Mouse (Mus musculus) cerebral cortex, adult 2 months (tissue): ENCODE data around the gene Rbfox2.

ENCODE experiments used
- WGBS: fragments of 180-500 bp; shearing (Covaris S2); methylation state at CpG from one replicate; pipeline ENCODE4 v1.1.7; 2018; 5-methylcytosine and 5-hydroxymethylcytosine counted together

Gene Rbfox2

DNA sequence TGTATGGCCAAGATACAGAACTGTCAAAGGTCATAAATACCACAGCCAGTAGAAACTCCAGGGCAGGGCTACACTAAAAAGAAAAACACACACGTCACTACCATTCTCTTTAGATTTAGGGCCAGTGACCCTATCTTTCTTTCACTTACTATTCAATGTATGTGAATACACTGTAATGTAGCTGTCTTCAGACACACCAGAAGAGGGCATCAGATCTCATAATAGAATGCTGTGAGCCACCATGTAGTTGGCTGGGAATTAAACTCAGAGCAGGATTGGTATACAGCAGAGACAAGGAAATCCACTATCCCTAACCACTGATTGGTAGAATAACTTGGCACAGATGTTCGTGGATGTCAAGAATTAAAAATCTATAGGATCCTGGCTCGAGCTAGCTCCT, 76.7 kb downstream of the Rbfox2 start:
- 71% methylated on average over 3 of the region's 3 CpGs for WGBS

- WGBS: 44% methylated on average over 7 of the region's 7 CpGs
Observed at GRCm38 (mm10) chr15:77226831-77227354, 79.9 kb downstream of the Rbfox2 start.

DNA sequence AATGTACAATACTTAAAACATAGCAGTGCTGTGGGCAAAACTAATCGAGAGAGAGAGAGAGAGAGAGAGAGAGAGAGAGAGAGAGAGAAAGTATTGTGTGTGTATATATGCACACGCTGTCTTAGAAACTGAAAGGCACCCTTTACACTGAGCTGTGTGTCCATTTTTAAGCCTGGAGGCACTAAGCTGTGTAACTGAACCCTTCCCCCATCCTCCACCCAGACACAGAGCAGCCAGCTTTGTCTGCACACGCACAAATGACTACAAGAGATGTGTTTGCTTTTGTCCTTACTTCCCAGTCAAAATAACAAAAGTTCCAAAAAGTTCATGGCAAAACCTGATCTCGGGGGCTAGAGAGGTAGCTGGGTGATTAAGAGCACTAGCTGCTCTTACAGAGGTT, 80.9 kb downstream of the Rbfox2 start:
- 42% methylated on average over 4 of the region's 4 CpGs for WGBS

GRCm38 (mm10) chr15:77220833-77221232, 86.0 kb downstream of the Rbfox2 start:
- 62% methylated on average over 4 of the region's 4 CpGs for WGBS

- WGBS: 49% methylated on average over 1 of the region's 1 CpGs
Observed at GRCm38 (mm10) chr15:77219571-77219970, 87.2 kb downstream of the Rbfox2 start.

- WGBS: 76% methylated on average over 3 of the region's 3 CpGs
Observed at GRCm38 (mm10) chr15:77218007-77218406, 88.8 kb downstream of the Rbfox2 start.

DNA sequence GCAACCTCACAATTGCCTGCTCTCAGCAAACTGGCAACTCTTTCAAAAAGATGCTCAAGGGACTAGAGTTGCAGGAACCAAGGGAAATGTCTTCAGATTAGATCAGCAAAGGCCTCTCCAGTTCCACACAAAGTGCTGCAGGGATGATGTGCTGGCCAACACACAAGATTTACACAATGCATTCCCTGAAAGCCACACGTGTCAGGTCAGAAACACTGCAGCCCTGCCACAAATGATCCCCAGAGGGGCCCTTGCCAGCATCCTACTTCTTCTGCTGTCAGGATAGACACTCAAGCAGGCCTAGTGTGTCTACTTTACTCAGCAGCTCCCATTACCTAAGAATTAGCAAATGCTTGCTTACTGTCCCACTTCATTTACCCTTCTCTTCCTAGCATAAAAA, 89.3 kb downstream of the Rbfox2 start:
- WGBS: 65% methylated on average over 1 of the region's 1 CpGs

DNA sequence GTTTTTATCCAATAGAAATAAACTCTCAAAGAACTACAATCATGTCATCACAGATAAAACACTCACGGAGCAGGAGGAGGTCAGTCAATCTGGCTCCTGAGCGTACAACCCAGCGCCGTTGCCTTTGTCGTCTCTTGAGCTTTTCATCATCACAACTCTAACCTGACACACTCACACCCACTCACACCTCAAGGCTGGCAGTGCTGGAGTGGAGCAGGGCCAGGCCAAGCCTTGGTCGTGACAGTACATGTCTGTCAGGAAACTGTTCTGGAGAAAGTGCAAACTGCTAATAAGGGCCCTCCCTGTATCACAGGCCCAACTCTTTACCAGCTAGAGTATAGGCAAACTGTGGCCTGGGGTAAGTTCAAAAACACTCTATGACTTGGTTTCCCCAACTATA, 90.1 kb downstream of the Rbfox2 start:
- WGBS: 69% methylated on average over 6 of the region's 6 CpGs

DNA sequence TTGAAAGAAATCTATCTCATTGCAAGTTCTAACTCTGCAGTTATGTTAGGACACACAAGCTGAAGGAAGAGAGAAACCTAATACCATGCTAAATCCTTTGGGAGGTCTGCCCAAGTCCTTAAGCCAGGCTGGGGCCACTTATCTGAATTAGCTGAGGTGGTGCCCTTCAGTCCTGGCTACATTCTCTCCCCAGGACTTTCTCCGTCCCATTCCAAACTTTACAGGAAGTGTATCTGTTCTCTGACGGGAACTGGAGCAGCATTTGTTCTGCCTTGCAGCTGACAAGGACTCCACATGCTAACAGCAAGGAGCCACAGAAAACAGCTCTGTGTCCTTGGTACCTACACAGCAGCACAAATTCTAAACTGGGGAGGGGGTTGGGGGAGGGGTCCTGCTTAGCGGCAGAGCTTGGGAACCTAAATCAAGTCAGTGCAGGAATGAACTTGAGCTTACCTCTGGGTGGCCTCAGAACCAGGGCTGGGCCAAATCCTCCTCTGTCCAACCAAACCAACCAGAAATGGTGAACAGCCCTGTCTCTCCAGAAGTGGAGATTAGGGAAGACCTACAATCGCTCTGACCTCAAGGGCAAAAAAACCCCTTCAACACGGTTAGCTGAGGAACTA, 91.5 kb downstream of the Rbfox2 start:
- WGBS: 36% methylated on average over 5 of the region's 5 CpGs

GRCm38 (mm10) chr15:77214410-77215107, 92.2 kb downstream of the Rbfox2 start:
- WGBS: 67% methylated on average over 8 of the region's 8 CpGs

- 54% methylated on average over 5 of the region's 5 CpGs for WGBS
Observed at GRCm38 (mm10) chr15:77213829-77214228, 93.0 kb downstream of the Rbfox2 start.

DNA sequence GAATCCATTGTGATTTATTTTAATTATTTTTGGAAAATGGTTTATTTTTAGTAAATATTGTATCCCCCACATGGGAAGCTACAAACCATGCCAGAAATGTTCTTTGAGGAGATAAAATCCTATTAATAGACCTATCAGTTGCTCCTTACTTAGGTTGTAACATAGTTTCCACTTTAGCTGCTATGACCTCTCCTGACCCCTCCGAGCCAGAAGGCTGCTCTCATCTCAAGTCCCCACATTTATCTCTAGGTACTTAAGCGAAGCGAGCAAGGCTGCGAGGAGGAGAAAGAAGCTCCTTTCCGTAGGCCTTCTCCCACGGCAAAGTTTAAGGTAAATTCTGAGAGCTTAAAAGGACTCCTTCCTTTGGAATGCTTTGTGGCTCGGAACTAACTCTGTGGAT, 94.0 kb downstream of the Rbfox2 start:
- WGBS: 64% methylated on average over 7 of the region's 7 CpGs

GRCm38 (mm10) chr15:77212217-77212757, 94.5 kb downstream of the Rbfox2 start:
- 48% methylated on average over 4 of the region's 4 CpGs for WGBS

DNA sequence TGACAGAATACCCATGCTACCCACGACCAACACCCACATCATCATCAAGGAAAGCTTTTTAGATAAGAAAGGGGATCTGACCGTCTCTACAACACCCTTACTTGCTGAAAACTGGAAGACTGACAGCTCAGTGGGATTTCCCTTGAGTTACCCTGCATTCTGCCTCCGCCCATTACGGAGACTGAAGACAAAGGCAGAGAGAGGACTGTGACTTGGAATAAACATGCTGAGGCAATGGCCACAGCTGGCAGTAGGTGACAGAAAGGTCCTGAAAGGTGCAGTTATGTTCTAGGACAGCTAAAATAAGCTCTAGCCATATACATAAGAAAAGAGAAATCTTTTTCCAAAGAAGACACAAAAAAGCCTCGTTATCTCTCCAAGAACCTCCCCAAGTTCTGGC, 99.8 kb downstream of the Rbfox2 start:
- WGBS: 46% methylated on average over 5 of the region's 5 CpGs

GRCm38 (mm10) chr15:77204951-77205350, 101.9 kb downstream of the Rbfox2 start:
- WGBS: 59% methylated on average over 7 of the region's 7 CpGs

GRCm38 (mm10) chr15:77203255-77203981, 103.4 kb downstream of the Rbfox2 start:
- 39% methylated on average over 14 of the region's 14 CpGs for WGBS

- WGBS: 79% methylated on average over 3 of the region's 3 CpGs
Observed at GRCm38 (mm10) chr15:77202881-77203254, 103.9 kb downstream of the Rbfox2 start.

DNA sequence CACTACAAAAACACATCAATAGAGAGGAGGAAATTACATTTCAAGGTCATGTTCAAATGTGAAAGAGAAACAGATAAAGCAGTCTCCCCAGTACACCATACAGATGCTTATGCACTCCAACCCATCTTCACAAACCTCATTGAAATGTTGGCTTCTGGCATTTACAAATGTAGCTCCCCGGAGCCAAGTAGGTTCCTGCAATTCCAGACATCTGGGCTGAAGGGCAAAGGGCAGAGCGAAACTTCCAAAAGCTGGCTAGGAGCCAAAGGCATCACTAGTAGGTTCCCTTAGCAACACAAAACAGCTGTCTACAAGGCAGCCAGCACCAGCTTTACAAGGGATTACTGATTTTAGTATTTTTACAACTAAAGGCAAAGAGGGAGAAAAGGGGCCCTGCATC, 104.6 kb downstream of the Rbfox2 start:
- 37% methylated on average over 2 of the region's 2 CpGs for WGBS

- 60% methylated on average over 5 of the region's 5 CpGs for WGBS
Observed at GRCm38 (mm10) chr15:77196827-77197226, 110.0 kb downstream of the Rbfox2 start.

DNA sequence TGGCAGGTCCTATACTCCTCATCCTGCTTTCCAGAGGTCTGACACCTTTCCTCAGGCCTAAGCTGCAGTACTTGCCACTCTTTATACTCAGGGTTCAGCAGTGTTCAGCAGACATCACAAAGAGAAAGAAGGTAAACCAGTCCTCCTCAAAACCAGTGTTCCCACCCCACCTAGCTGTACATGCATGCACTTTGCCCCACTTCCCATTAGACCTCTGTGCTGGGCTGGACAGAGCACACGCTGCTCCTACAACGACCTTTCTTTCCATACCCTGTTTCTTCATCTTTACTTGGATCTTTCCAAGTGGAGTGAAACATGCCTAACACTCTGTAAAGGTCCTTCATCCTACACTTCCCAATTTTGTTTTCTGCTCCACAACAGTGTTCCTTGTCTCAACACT, 110.8 kb downstream of the Rbfox2 start:
- WGBS: 79% methylated on average over 2 of the region's 2 CpGs

GRCm38 (mm10) chr15:77192154-77192935, 114.5 kb downstream of the Rbfox2 start:
- 41% methylated on average over 14 of the region's 14 CpGs for WGBS

- 100% methylated on average over 1 of the region's 1 CpGs for WGBS
Observed at GRCm38 (mm10) chr15:77186096-77186495, 120.7 kb downstream of the Rbfox2 start.
